Mouse (Mus musculus): Measurements from ENCODE around the gene Gm8126. TPM values are rescaled to one million over a fixed set of nuclear protein-coding genes. Genes with fewer than 3 reads are reported as not detected.
"Not testable (repeated sequence)": the region's sequence is repeated elsewhere in the genome, so short reads cannot be mapped to it uniquely, and the experiment has no call there.

Gm8126 gene
- polyA plus RNA-seq, 1 experiment from 2014 or later = not detected

DNA sequence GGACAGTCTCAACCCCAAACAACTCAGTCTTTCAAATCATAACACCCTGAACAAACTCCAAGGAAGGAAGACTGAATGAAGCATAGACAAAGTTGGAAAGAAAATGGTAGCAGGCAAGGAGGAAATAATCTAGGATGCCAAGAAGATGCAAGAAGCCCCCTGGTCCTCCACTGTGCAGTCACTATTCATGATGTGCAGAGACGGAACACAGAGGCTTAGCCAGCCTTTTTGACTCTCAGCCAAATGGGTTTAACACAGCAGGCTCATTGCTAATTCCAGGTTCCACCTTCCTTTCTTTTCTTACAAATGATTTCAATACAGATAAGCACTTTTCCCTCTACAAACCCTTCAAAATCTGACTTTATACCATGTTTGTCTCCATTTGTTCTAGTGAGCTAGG, 14.7 kb downstream of the Gm8126 start:
- not testable (repeated sequence) for H3K4me1 ChIP-seq (ENCODE audit: control insufficient read depth, insufficient read depth, low read length); H3K27ac ChIP-seq (replicated peaks; ENCODE audit: low read depth, low read length); DNase-seq (ENCODE audit: low spot score); ATAC-seq (ENCODE audit: low read depth); H3K4me3 ChIP-seq (ENCODE audit: low read depth, low read length); H3K9me3 ChIP-seq (ENCODE audit: control insufficient read depth, low read length); H3K4me2 ChIP-seq (ENCODE audit: low read depth, low read length); H3K36me3 ChIP-seq (ENCODE audit: control insufficient read depth, insufficient read depth, low read length); H3K27me3 ChIP-seq (replicated peaks; ENCODE audit: control insufficient read depth, insufficient read depth, low read length); H3K9ac ChIP-seq (ENCODE audit: low read depth, low read length)
- 88% methylated on average over 1 of the region's 1 CpGs for WGBS

DNA sequence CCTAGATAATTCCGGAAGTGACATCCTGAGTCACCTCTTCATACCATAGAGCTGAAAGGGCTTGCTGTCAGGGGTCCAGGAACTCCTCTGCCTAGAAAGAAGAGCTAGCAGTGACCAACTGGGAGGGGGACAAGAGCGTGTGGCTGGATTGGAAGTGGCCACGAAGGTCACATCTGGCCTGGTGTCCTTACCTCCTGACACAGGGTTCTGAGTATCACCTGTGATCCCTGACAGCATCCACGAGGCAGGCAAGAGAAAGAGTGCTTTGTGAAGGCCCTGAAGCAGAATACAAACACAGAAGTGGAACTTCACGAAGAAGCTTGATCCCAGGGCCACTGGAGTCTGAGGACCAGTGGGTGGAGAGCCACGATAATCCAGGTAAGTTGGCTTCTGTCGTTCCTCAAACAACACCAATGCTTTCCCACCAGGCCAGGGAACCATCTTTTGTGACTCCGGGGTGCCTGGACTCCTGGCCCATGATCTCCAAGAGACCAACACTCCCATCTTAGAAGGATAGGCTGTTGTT, 16.6 kb downstream of the Gm8126 start, which contains the start of gene Gm9732:
Gm9732 (plus strand) TSS at position 51 of the 526 bp plus-strand sequence.
- H3K9ac ChIP-seq (ENCODE audit: low read depth, low read length); H3K4me1 ChIP-seq (ENCODE audit: control insufficient read depth, insufficient read depth, low read length); H3K4me3 ChIP-seq (ENCODE audit: low read depth, low read length); H3K36me3 ChIP-seq (ENCODE audit: control insufficient read depth, insufficient read depth, low read length); ATAC-seq (ENCODE audit: low read depth); H3K4me2 ChIP-seq (ENCODE audit: low read depth, low read length); H3K27ac ChIP-seq (replicated peaks; ENCODE audit: low read depth, low read length); H3K27me3 ChIP-seq (replicated peaks; ENCODE audit: control insufficient read depth, insufficient read depth, low read length); DNase-seq (ENCODE audit: low spot score); H3K9me3 ChIP-seq (ENCODE audit: control insufficient read depth, low read length): not testable (repeated sequence)
- WGBS = 80% methylated on average over 8 of the region's 8 CpGs

DNA sequence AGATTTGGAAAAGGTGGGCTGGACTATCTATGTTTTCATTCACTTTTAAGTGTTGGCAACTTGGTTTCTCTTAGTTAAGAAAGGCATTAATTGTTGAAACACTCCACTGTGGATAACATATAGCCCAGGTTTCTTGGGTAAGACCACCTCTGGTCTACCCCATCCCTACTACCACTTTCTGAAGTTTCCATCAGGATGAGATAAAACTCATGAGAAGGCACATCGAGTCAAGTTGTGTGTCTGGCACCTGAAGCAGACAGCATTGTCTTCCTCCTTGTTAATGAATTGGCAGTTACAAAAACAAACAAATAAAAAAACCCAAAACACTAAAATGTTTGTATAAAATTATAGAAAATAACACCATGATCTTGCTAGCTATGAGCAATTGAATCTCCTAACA, 17.3 kb downstream of the Gm8126 start:
- not testable (repeated sequence) for H3K4me3 ChIP-seq (ENCODE audit: low read depth, low read length); ATAC-seq (ENCODE audit: low read depth); H3K4me1 ChIP-seq (ENCODE audit: control insufficient read depth, insufficient read depth, low read length)

DNA sequence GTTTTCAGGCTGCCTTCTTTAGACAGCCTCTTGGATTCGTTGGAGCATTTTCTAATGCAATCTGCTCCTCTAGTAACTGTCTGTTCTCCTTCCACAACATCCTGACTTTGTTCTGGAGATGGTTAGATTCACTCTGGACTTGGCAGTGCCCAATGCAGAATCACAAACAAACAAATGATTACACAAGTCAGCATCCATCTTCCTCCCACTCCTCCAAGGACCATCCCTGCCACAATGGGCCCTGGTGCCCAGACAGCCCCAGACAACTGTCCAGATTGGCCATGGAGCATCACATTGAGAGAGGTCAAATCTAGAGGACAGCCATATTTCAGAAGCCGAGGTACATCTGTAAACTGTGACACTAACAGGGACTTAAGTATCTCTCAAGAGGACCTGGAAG, 19.0 kb downstream of the Gm8126 start:
- not testable (repeated sequence) for DNase-seq (ENCODE audit: low spot score); H3K27me3 ChIP-seq (replicated peaks; ENCODE audit: control insufficient read depth, insufficient read depth, low read length); ATAC-seq (ENCODE audit: low read depth)

More for the DNA sequence above, 17.3 kb downstream of the Gm8126 start:
- not testable (repeated sequence) for H3K36me3 ChIP-seq (ENCODE audit: control insufficient read depth, insufficient read depth, low read length); H3K4me2 ChIP-seq (ENCODE audit: low read depth, low read length); H3K9me3 ChIP-seq (ENCODE audit: control insufficient read depth, low read length); DNase-seq (ENCODE audit: low spot score); H3K9ac ChIP-seq (ENCODE audit: low read depth, low read length); H3K27ac ChIP-seq (replicated peaks; ENCODE audit: low read depth, low read length); H3K27me3 ChIP-seq (replicated peaks; ENCODE audit: control insufficient read depth, insufficient read depth, low read length)
- 88% methylated on average over 1 of the region's 1 CpGs for WGBS

GRCm38 (mm10) chr14:43278146-43278545, 19.7 kb downstream of the Gm8126 start:
- 51% methylated on average over 4 of the region's 4 CpGs for WGBS
- not testable (repeated sequence) for H3K27ac ChIP-seq (replicated peaks; ENCODE audit: low read depth, low read length); H3K36me3 ChIP-seq (ENCODE audit: control insufficient read depth, insufficient read depth, low read length); H3K4me2 ChIP-seq (ENCODE audit: low read depth, low read length); H3K4me1 ChIP-seq (ENCODE audit: control insufficient read depth, insufficient read depth, low read length); H3K9me3 ChIP-seq (ENCODE audit: control insufficient read depth, low read length); H3K4me3 ChIP-seq (ENCODE audit: low read depth, low read length); H3K27me3 ChIP-seq (replicated peaks; ENCODE audit: control insufficient read depth, insufficient read depth, low read length); ATAC-seq (ENCODE audit: low read depth); DNase-seq (ENCODE audit: low spot score); H3K9ac ChIP-seq (ENCODE audit: low read depth, low read length)

More for the DNA sequence above, 19.0 kb downstream of the Gm8126 start:
- H3K27ac ChIP-seq (replicated peaks; ENCODE audit: low read depth, low read length); H3K36me3 ChIP-seq (ENCODE audit: control insufficient read depth, insufficient read depth, low read length); H3K9ac ChIP-seq (ENCODE audit: low read depth, low read length); H3K4me2 ChIP-seq (ENCODE audit: low read depth, low read length); H3K4me1 ChIP-seq (ENCODE audit: control insufficient read depth, insufficient read depth, low read length); H3K4me3 ChIP-seq (ENCODE audit: low read depth, low read length); H3K9me3 ChIP-seq (ENCODE audit: control insufficient read depth, low read length): not testable (repeated sequence)
- WGBS = 70% methylated on average over 2 of the region's 2 CpGs

DNA sequence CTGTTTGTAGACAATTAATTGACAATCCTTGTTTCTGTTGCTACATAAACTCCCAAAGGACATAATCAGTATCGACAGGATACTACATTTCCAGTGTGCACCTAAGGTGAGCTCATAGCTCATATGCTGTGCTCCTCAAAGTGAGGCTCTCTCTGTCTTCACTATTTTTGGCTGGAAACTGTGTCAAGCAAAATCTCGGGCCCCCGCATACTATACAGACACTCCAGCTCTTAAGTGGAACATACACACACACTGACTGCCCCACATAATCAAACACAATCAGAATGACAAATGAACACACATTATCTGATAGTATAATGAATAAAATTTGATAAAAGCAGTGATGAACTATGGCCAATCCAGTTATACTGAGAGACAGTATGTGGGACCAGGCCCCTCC, 20.2 kb downstream of the Gm8126 start:
- not testable (repeated sequence) for ATAC-seq (ENCODE audit: low read depth); H3K4me2 ChIP-seq (ENCODE audit: low read depth, low read length); H3K27ac ChIP-seq (replicated peaks; ENCODE audit: low read depth, low read length); DNase-seq (ENCODE audit: low spot score); H3K9ac ChIP-seq (ENCODE audit: low read depth, low read length); H3K4me3 ChIP-seq (ENCODE audit: low read depth, low read length); H3K36me3 ChIP-seq (ENCODE audit: control insufficient read depth, insufficient read depth, low read length); H3K4me1 ChIP-seq (ENCODE audit: control insufficient read depth, insufficient read depth, low read length); H3K9me3 ChIP-seq (ENCODE audit: control insufficient read depth, low read length); H3K27me3 ChIP-seq (replicated peaks; ENCODE audit: control insufficient read depth, insufficient read depth, low read length)
- WGBS = 86% methylated on average over 3 of the region's 3 CpGs

- DNase-seq (ENCODE audit: low spot score) = not testable (repeated sequence)
Observed at GRCm38 (mm10) chr14:43293503-43293902, 35.1 kb downstream of the Gm8126 start, which contains the start of gene Gm8127. Gene Gm8127, minus strand, starts transcription at chr14:43293832.

More at GRCm38 (mm10) chr14:43293503-43293902, 35.1 kb downstream of the Gm8126 start, which contains the start of gene Gm8127:
- not testable (repeated sequence) for H3K4me2 ChIP-seq (ENCODE audit: low read depth, low read length); H3K36me3 ChIP-seq (ENCODE audit: control insufficient read depth, insufficient read depth, low read length); H3K4me1 ChIP-seq (ENCODE audit: control insufficient read depth, insufficient read depth, low read length); ATAC-seq (ENCODE audit: low read depth); H3K9me3 ChIP-seq (ENCODE audit: control insufficient read depth, low read length); H3K27ac ChIP-seq (replicated peaks; ENCODE audit: low read depth, low read length); H3K4me3 ChIP-seq (ENCODE audit: low read depth, low read length); H3K27me3 ChIP-seq (replicated peaks; ENCODE audit: control insufficient read depth, insufficient read depth, low read length); H3K9ac ChIP-seq (ENCODE audit: low read depth, low read length)
- WGBS = 77% methylated on average over 3 of the region's 3 CpGs

Other genes with a start within 250 kb of the Gm8126 start
- gene Gm10376, start 243.0 kb upstream of the Gm8126 start, polyA plus RNA-seq (2014; fragmentation: Nextera tagmentation; extraction: Ambion mirVana) = not detected in 2 replicates
- not detected in 2 replicates for gene Gm8094, start 182.0 kb upstream of the Gm8126 start, polyA plus RNA-seq (2014; fragmentation: Nextera tagmentation; extraction: Ambion mirVana)
- not detected in 2 replicates for gene Gm8104, start 158.0 kb upstream of the Gm8126 start, polyA plus RNA-seq (2014; fragmentation: Nextera tagmentation; extraction: Ambion mirVana)
- gene Gm7233, start 78.8 kb upstream of the Gm8126 start, polyA plus RNA-seq (2014; fragmentation: Nextera tagmentation; extraction: Ambion mirVana) = not detected in 2 replicates
- not detected in 2 replicates for gene Gm8122, start 23.3 kb upstream of the Gm8126 start, polyA plus RNA-seq (2014; fragmentation: Nextera tagmentation; extraction: Ambion mirVana)
- not detected in 2 replicates for gene Gm9732, start 16.4 kb downstream of the Gm8126 start, polyA plus RNA-seq (2014; fragmentation: Nextera tagmentation; extraction: Ambion mirVana)
- gene Gm8127, start 35.2 kb downstream of the Gm8126 start, polyA plus RNA-seq (2014; fragmentation: Nextera tagmentation; extraction: Ambion mirVana) = not detected in 2 replicates
- not detected in 2 replicates for gene 1700001F09Rik, start 89.2 kb downstream of the Gm8126 start, polyA plus RNA-seq (2014; fragmentation: Nextera tagmentation; extraction: Ambion mirVana)
- gene Gm8138, start 157.7 kb downstream of the Gm8126 start, polyA plus RNA-seq (2014; fragmentation: Nextera tagmentation; extraction: Ambion mirVana) = not detected in 2 replicates

All from embryonic facial prominence, embryonic 14.5 days (tissue).